Mouse (Mus musculus): ENCODE measurements around the gene Gpbp1. TPM values are rescaled to one million over a fixed set of nuclear protein-coding genes. Genes with fewer than 3 reads are reported as not detected.

The Gpbp1 gene
- polyA plus RNA-seq, 1 experiment = not detected

GRCm38 (mm10) chr13:111520456-111520855, 30.5 kb upstream of the Gpbp1 start:
- H3K4me1 ChIP-seq (ENCODE audit: control insufficient read depth, insufficient read depth, low read length) = no peaks in the 10 kb centered on the region
- 75% methylated on average over 4 of the region's 4 CpGs for WGBS

GRCm38 (mm10) chr13:111518332-111518731, 28.4 kb upstream of the Gpbp1 start:
- TF ChIP-seq POLR2A (IDR thresholded peaks at IDR 0.05; ENCODE audit: insufficient read depth, low read depth, low read length) (no peak), CTCF (IDR thresholded peaks at IDR 0.05; ENCODE audit: insufficient read depth, low read depth, low read length) (no peak)
- H3K4me3 ChIP-seq (ENCODE audit: insufficient read depth, low read depth, low read length) = no peak overlapping the region
- no peaks in the 10 kb centered on the region for H3K4me1 ChIP-seq (ENCODE audit: control insufficient read depth, insufficient read depth, low read length)
- H3K27ac ChIP-seq (ENCODE audit: insufficient read depth, low read depth, low read length) = no peak overlapping the region
- 78% methylated on average over 5 of the region's 5 CpGs for WGBS

More at GRCm38 (mm10) chr13:111520456-111520855, 30.5 kb upstream of the Gpbp1 start:
- TF ChIP-seq CTCF (IDR thresholded peaks at IDR 0.05; ENCODE audit: insufficient read depth, low read depth, low read length) = no peak
- no peak for TF ChIP-seq POLR2A (IDR thresholded peaks at IDR 0.05; ENCODE audit: insufficient read depth, low read depth, low read length)
- Histone ChIP-seq H3K27ac (ENCODE audit: insufficient read depth, low read depth, low read length) (no peak overlapping the region), H3K4me3 (ENCODE audit: insufficient read depth, low read depth, low read length) (no peak overlapping the region)

GRCm38 (mm10) chr13:111516385-111517150, 26.7 kb upstream of the Gpbp1 start:
- TF ChIP-seq POLR2A (IDR thresholded peaks at IDR 0.05; ENCODE audit: insufficient read depth, low read depth, low read length) (no peak), CTCF (IDR thresholded peaks at IDR 0.05; ENCODE audit: insufficient read depth, low read depth, low read length) (no peak)
- Histone ChIP-seq H3K4me3 (ENCODE audit: insufficient read depth, low read depth, low read length) (no peak overlapping the region), H3K27ac (ENCODE audit: insufficient read depth, low read depth, low read length) (no peak overlapping the region), H3K4me1 (ENCODE audit: control insufficient read depth, insufficient read depth, low read length) (no peaks in the 10 kb centered on the region)
- WGBS = 82% methylated on average over 7 of the region's 7 CpGs

DNA sequence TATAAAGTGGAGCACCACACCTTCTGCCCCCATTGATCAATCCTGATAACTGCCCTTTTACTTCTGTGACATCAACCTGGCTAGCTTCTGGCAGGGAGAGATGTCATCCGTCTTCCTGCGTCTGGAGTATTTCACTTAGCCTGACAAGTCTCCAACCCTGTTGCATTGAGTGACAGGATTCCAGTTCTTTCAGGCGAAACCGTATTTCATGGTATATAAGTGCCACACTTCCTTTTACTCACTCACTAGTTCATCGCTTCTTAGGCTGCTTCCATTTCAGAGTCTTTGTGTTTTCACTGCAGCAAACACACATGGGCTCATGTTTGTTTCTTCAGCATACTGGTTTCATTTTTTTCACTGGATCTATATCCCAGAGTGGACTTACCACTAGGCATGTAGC, 19.5 kb upstream of the Gpbp1 start:
- Histone ChIP-seq H3K4me1 (ENCODE audit: control insufficient read depth, insufficient read depth, low read length) (no peaks in the 10 kb centered on the region), H3K4me3 (ENCODE audit: insufficient read depth, low read depth, low read length) (no peak overlapping the region), H3K27ac (ENCODE audit: insufficient read depth, low read depth, low read length) (no peak overlapping the region)
- TF ChIP-seq POLR2A (IDR thresholded peaks at IDR 0.05; ENCODE audit: insufficient read depth, low read depth, low read length) (no peak), CTCF (IDR thresholded peaks at IDR 0.05; ENCODE audit: insufficient read depth, low read depth, low read length) (no peak)
- WGBS = 49% methylated on average over 5 of the region's 5 CpGs

- WGBS = 81% methylated on average over 6 of the region's 6 CpGs
- Histone ChIP-seq H3K4me1 (ENCODE audit: control insufficient read depth, insufficient read depth, low read length) (no peaks in the 10 kb centered on the region), H3K27ac (ENCODE audit: insufficient read depth, low read depth, low read length) (no peak overlapping the region), H3K4me3 (ENCODE audit: insufficient read depth, low read depth, low read length) (no peak overlapping the region)
- TF ChIP-seq POLR2A (IDR thresholded peaks at IDR 0.05; ENCODE audit: insufficient read depth, low read depth, low read length) = no peak
- no peak for TF ChIP-seq CTCF (IDR thresholded peaks at IDR 0.05; ENCODE audit: insufficient read depth, low read depth, low read length)
Measured at GRCm38 (mm10) chr13:111508645-111509044, 18.7 kb upstream of the Gpbp1 start.

GRCm38 (mm10) chr13:111494330-111495029, 4.6 kb upstream of the Gpbp1 start:
- Histone ChIP-seq H3K27ac (ENCODE audit: insufficient read depth, low read depth, low read length) (no peak overlapping the region), H3K4me1 (ENCODE audit: control insufficient read depth, insufficient read depth, low read length) (no peaks in the 10 kb centered on the region), H3K4me3 (ENCODE audit: insufficient read depth, low read depth, low read length) (no peak overlapping the region)
- TF ChIP-seq CTCF (IDR thresholded peaks at IDR 0.05; ENCODE audit: insufficient read depth, low read depth, low read length) (no peak), POLR2A (IDR thresholded peaks at IDR 0.05; ENCODE audit: insufficient read depth, low read depth, low read length) (no peak)
- 28% methylated on average over 11 of the region's 11 CpGs for WGBS

DNA sequence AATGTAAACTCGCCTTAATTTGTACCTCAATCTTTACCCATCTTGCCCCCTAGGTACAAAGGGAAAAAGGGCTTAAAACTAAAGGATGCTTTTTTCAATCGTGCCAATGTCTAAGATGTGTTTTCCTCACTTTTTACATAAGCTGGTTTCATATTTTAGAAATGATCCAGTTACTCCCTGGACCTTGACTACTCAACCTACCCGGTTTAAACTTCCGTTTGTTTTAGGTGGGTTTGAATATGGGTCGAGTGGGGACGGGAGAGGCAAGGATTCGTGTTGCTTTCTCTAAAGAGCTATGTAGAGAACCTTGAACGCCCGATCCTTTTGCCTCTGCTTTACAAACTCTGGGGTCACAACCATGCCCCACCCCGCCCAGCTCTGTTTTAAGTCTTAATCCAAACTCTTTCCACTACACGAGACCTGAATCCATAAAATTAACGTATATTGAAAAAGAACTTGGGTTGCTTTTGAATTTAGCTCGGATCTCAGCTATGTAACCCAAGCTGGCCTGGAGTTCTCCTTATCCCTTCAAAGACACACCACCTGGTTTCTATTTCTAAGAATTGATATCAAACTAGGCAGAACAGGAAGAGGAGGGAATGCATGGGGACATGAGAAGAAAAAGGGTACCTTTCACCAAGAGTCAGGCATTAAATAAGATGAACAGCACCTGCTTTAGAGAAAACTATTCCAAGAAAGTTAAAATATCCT, 1.3 kb upstream of the Gpbp1 start:
- Histone ChIP-seq H3K4me3 (ENCODE audit: insufficient read depth, low read depth, low read length) (no peak overlapping the region), H3K4me1 (ENCODE audit: control insufficient read depth, insufficient read depth, low read length) (no peaks in the 10 kb centered on the region), H3K27ac (ENCODE audit: insufficient read depth, low read depth, low read length) (no peak overlapping the region)
- 35% methylated on average over 13 of the region's 13 CpGs for WGBS
- TF ChIP-seq POLR2A (IDR thresholded peaks at IDR 0.05; ENCODE audit: insufficient read depth, low read depth, low read length) = no peak
- TF ChIP-seq CTCF (IDR thresholded peaks at IDR 0.05; ENCODE audit: insufficient read depth, low read depth, low read length) = no peak

DNA sequence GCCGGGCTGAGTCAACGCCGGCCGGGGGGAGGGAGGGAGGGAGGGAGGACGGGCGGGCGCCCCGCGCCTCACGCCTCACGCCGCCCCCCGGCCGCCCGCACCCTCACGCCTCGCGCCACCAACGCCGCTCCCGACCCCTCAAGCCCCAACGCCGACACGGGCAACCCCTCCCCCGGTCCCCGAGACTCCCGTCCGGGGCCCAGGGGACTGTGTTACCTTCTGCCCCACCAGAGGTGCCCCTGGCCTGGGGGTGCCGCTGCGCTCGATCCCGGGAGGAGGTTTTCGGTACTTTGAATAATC, 459 bp downstream of the Gpbp1 start:
- H3K4me1 ChIP-seq (ENCODE audit: control insufficient read depth, insufficient read depth, low read length) = no peaks in the 10 kb centered on the region
- WGBS = under 1% methylated on average over 27 of the region's 33 CpGs
- peak overlapping the region; percentile 91 for H3K4me3 ChIP-seq (ENCODE audit: insufficient read depth, low read depth, low read length)
- TF ChIP-seq CTCF (IDR thresholded peaks at IDR 0.05; ENCODE audit: insufficient read depth, low read depth, low read length) = no peak
- 0 out of 2 replicates have a peak, but pooled peaks have one; percentile 22 for TF ChIP-seq POLR2A (IDR thresholded peaks at IDR 0.05; ENCODE audit: insufficient read depth, low read depth, low read length)
- peak overlapping the region; percentile 96 for H3K27ac ChIP-seq (ENCODE audit: insufficient read depth, low read depth, low read length)

Measured in olfactory bulb, adult 2 months (tissue).